Mouse (Mus musculus): ENCODE results near the gene Trim23. TPM values are rescaled to one million over a fixed set of nuclear protein-coding genes. Genes with fewer than 3 reads are reported as not detected.
"Not testable (repeated sequence)": the region's sequence is repeated elsewhere in the genome, so short reads cannot be mapped to it uniquely, and the experiment has no call there.

Trim23 gene
- polyA plus RNA-seq, 1 experiment: 1.2 TPM

GRCm38 (mm10) chr13:104179176-104179888 is 735 bp downstream of the Trim23 start:
- no peaks in the 10 kb centered on the region for H3K27me3 ChIP-seq (ENCODE audit: control insufficient read depth, insufficient read depth, low read length)
- DNase-seq (ENCODE audit: low read depth in 1 of 2, low spot score in 2 of 2): no peak
- peak overlapping the region; percentile 99 for H3K4me3 ChIP-seq (ENCODE audit: extremely low read depth, insufficient read depth, insufficient read length)
- peak overlapping the region; percentile 81 for H3K27ac ChIP-seq (ENCODE audit: insufficient read depth, low read length)
- peaks cover 1% of the 10 kb centered on the region; the same call in 1 of the 2 replicates for H3K36me3 ChIP-seq (ENCODE audit: control insufficient read depth, insufficient read depth, low read length)
- H3K4me1 ChIP-seq (ENCODE audit: control insufficient read depth, insufficient read depth, insufficient read length): peaks cover 5% of the 10 kb centered on the region
- TF ChIP-seq POLR2A (IDR thresholded peaks at IDR 0.05; ENCODE audit: low read depth, low read length): no peak
- TF ChIP-seq CTCF (IDR thresholded peaks at IDR 0.05; ENCODE audit: extremely low read depth, insufficient read depth, insufficient read length, insufficient replicate concordance): no peak
- 20% methylated on average over 13 of the region's 13 CpGs for WGBS

GRCm38 (mm10) chr13:104187357-104187756 is 8.8 kb downstream of the Trim23 start:
- Histone ChIP-seq H3K27me3 (ENCODE audit: control insufficient read depth, insufficient read depth, low read length) (no peaks in the 10 kb centered on the region), H3K4me1 (ENCODE audit: control insufficient read depth, insufficient read depth, insufficient read length) (no peaks in the 10 kb centered on the region), H3K36me3 (ENCODE audit: control insufficient read depth, insufficient read depth, low read length) (peaks cover 18% of the 10 kb centered on the region), H3K4me3 (ENCODE audit: extremely low read depth, insufficient read depth, insufficient read length) (no peak overlapping the region), H3K27ac (ENCODE audit: insufficient read depth, low read length) (no peak overlapping the region)
- no peak for TF ChIP-seq POLR2A (IDR thresholded peaks at IDR 0.05; ENCODE audit: low read depth, low read length)
- no peak for TF ChIP-seq CTCF (IDR thresholded peaks at IDR 0.05; ENCODE audit: extremely low read depth, insufficient read depth, insufficient read length, insufficient replicate concordance)
- no peak for DNase-seq (ENCODE audit: low read depth in 1 of 2, low spot score in 2 of 2)
- 90% methylated on average over 4 of the region's 4 CpGs for WGBS

GRCm38 (mm10) chr13:104195891-104196290 is 17.3 kb downstream of the Trim23 start:
- H3K27ac ChIP-seq (ENCODE audit: insufficient read depth, low read length); H3K4me3 ChIP-seq (ENCODE audit: extremely low read depth, insufficient read depth, insufficient read length); H3K4me1 ChIP-seq (ENCODE audit: control insufficient read depth, insufficient read depth, insufficient read length); H3K27me3 ChIP-seq (ENCODE audit: control insufficient read depth, insufficient read depth, low read length); DNase-seq (ENCODE audit: low read depth in 1 of 2, low spot score in 2 of 2): not testable (repeated sequence)
- peaks cover 13% of the 10 kb centered on the region for H3K36me3 ChIP-seq (ENCODE audit: control insufficient read depth, insufficient read depth, low read length)

- no peak overlapping the region for H3K27ac ChIP-seq (ENCODE audit: insufficient read depth, low read length)
- H3K4me3 ChIP-seq (ENCODE audit: extremely low read depth, insufficient read depth, insufficient read length): no peak overlapping the region
- DNase-seq (ENCODE audit: low read depth in 1 of 2, low spot score in 2 of 2): no peak
- H3K4me1 ChIP-seq (ENCODE audit: control insufficient read depth, insufficient read depth, insufficient read length): no peaks in the 10 kb centered on the region
- no peak for TF ChIP-seq CTCF (IDR thresholded peaks at IDR 0.05; ENCODE audit: extremely low read depth, insufficient read depth, insufficient read length, insufficient replicate concordance)
- no peak for TF ChIP-seq POLR2A (IDR thresholded peaks at IDR 0.05; ENCODE audit: low read depth, low read length)
- no peaks in the 10 kb centered on the region for H3K27me3 ChIP-seq (ENCODE audit: control insufficient read depth, insufficient read depth, low read length)
- H3K36me3 ChIP-seq (ENCODE audit: control insufficient read depth, insufficient read depth, low read length): peaks cover 12% of the 10 kb centered on the region
- WGBS: 62% methylated on average over 1 of the region's 1 CpGs
Observed at GRCm38 (mm10) chr13:104204313-104204712, 25.7 kb downstream of the Trim23 start.

- Histone ChIP-seq H3K27ac (ENCODE audit: insufficient read depth, low read length) (no peak overlapping the region), H3K4me3 (ENCODE audit: extremely low read depth, insufficient read depth, insufficient read length) (no peak overlapping the region), H3K36me3 (ENCODE audit: control insufficient read depth, insufficient read depth, low read length) (peaks cover 3% of the 10 kb centered on the region; the same call in 1 of the 2 replicates), H3K27me3 (ENCODE audit: control insufficient read depth, insufficient read depth, low read length) (no peaks in the 10 kb centered on the region), H3K4me1 (ENCODE audit: control insufficient read depth, insufficient read depth, insufficient read length) (no peaks in the 10 kb centered on the region)
- WGBS: 19% methylated on average over 3 of the region's 3 CpGs
- no peak for TF ChIP-seq CTCF (IDR thresholded peaks at IDR 0.05; ENCODE audit: extremely low read depth, insufficient read depth, insufficient read length, insufficient replicate concordance)
- no peak for TF ChIP-seq POLR2A (IDR thresholded peaks at IDR 0.05; ENCODE audit: low read depth, low read length)
- DNase-seq (ENCODE audit: low read depth in 1 of 2, low spot score in 2 of 2): no peak
Observed at GRCm38 (mm10) chr13:104227478-104227877, 48.9 kb downstream of the Trim23 start.

GRCm38 (mm10) chr13:104228384-104229066 is 49.9 kb downstream of the Trim23 start, which contains the start of the genes Cenpk and Ppwd1:
Cenpk (plus strand) TSS chr13:104228611.
Ppwd1 (minus strand) TSS chr13:104228843.
- TF ChIP-seq POLR2A (IDR thresholded peaks at IDR 0.05; ENCODE audit: low read depth, low read length) (peak; percentile 79), CTCF (IDR thresholded peaks at IDR 0.05; ENCODE audit: extremely low read depth, insufficient read depth, insufficient read length, insufficient replicate concordance) (no peak)
- peak within 1 kb of the TSS; percentile 73 for H3K4me3 ChIP-seq (ENCODE audit: extremely low read depth, insufficient read depth, insufficient read length)
- peak within 1 kb of the TSS; percentile 90 for H3K27ac ChIP-seq (ENCODE audit: insufficient read depth, low read length)
- WGBS: under 1% methylated on average over 55 of the region's 55 CpGs
- H3K4me1 ChIP-seq (ENCODE audit: control insufficient read depth, insufficient read depth, insufficient read length): no peaks in the 10 kb centered on the region
- H3K36me3 ChIP-seq (ENCODE audit: control insufficient read depth, insufficient read depth, low read length): peaks cover 3% of the 10 kb centered on the region; the same call in 1 of the 2 replicates
- H3K27me3 ChIP-seq (ENCODE audit: control insufficient read depth, insufficient read depth, low read length): no peaks in the 10 kb centered on the region
- DNase-seq (ENCODE audit: low read depth in 1 of 2, low spot score in 2 of 2): peak; percentile 91 to 92

- 3% methylated on average over 15 of the region's 15 CpGs for WGBS
- no peaks in the 10 kb centered on the region for H3K27me3 ChIP-seq (ENCODE audit: control insufficient read depth, insufficient read depth, low read length)
- TF ChIP-seq CTCF (IDR thresholded peaks at IDR 0.05; ENCODE audit: extremely low read depth, insufficient read depth, insufficient read length, insufficient replicate concordance) (no peak), POLR2A (IDR thresholded peaks at IDR 0.05; ENCODE audit: low read depth, low read length) (no peak)
- no peaks in the 10 kb centered on the region for H3K4me1 ChIP-seq (ENCODE audit: control insufficient read depth, insufficient read depth, insufficient read length)
- no peak for DNase-seq (ENCODE audit: low read depth in 1 of 2, low spot score in 2 of 2)
- peak overlapping the region; percentile 68 for H3K4me3 ChIP-seq (ENCODE audit: extremely low read depth, insufficient read depth, insufficient read length)
- H3K36me3 ChIP-seq (ENCODE audit: control insufficient read depth, insufficient read depth, low read length): peaks cover 3% of the 10 kb centered on the region; the same call in 1 of the 2 replicates
- no peak overlapping the region for H3K27ac ChIP-seq (ENCODE audit: insufficient read depth, low read length)
Observed at GRCm38 (mm10) chr13:104229181-104229580, 50.6 kb downstream of the Trim23 start.

Other genes starting within 250 kb of the Trim23 start
- gene Nln, start 69.2 kb upstream of the Trim23 start, polyA plus RNA-seq (2012; rRNA removed): 3.2 and 3.7 TPM in 2 replicates
- 0.12 and 0.16 TPM in 2 replicates for gene Sgtb, start 69.1 kb upstream of the Trim23 start, polyA plus RNA-seq (2012; rRNA removed)
- 2.8 and 3.0 TPM in 2 replicates for gene Trappc13, start 328 bp upstream of the Trim23 start, polyA plus RNA-seq (2012; rRNA removed)
- 0.13 and 0.21 TPM in 2 replicates for gene Cenpk, start 49.8 kb downstream of the Trim23 start, polyA plus RNA-seq (2012; rRNA removed)
- gene Ppwd1, start 50.0 kb downstream of the Trim23 start, polyA plus RNA-seq (2012; rRNA removed): 0.67 and 1.1 TPM in 2 replicates
- 2.4 and 2.9 TPM in 2 replicates for gene Adamts6, start 109.0 kb downstream of the Trim23 start, polyA plus RNA-seq (2012; rRNA removed)